Mouse (Mus musculus): ENCODE measurements at regions not wholly inside any gene's neighbourhood (a gene's known extent, or its start where the extent isn't known, plus 50 kb on each side); places are given as distances from the start of the nearest gene placed in this dataset.

- DNase-seq (ENCODE audit: low spot score in 2 of 2) = no peak
Measured at GRCm38 (mm10) chr7:52915981-52916380, 900.5 kb upstream of the 1700015G11Rik start.

- DNase-seq (ENCODE audit: low spot score in 2 of 2) = no peak
Measured at GRCm38 (mm10) chr7:52911279-52911678, 895.8 kb upstream of the 1700015G11Rik start.

- no peak for DNase-seq (ENCODE audit: low spot score in 2 of 2)
Measured at GRCm38 (mm10) chr7:52865755-52866154, 850.2 kb upstream of the 1700015G11Rik start.

GRCm38 (mm10) chr7:52822310-52822709, 806.8 kb upstream of the 1700015G11Rik start:
- DNase-seq (ENCODE audit: low spot score in 2 of 2) = peak; percentile 2 to 4

GRCm38 (mm10) chr7:52808178-52808577, 792.6 kb upstream of the 1700015G11Rik start:
- no peak for DNase-seq (ENCODE audit: low spot score in 2 of 2)

Measured in left cerebral cortex, adult 18-20 months (tissue).